Mouse (Mus musculus): ENCODE measurements around the gene 2200002D01Rik. TPM values are rescaled to one million over a fixed set of nuclear protein-coding genes. Genes with fewer than 3 reads are reported as not detected.

2200002D01Rik gene
- total RNA-seq, 2 experiments from 2014 or later: not detected

DNA sequence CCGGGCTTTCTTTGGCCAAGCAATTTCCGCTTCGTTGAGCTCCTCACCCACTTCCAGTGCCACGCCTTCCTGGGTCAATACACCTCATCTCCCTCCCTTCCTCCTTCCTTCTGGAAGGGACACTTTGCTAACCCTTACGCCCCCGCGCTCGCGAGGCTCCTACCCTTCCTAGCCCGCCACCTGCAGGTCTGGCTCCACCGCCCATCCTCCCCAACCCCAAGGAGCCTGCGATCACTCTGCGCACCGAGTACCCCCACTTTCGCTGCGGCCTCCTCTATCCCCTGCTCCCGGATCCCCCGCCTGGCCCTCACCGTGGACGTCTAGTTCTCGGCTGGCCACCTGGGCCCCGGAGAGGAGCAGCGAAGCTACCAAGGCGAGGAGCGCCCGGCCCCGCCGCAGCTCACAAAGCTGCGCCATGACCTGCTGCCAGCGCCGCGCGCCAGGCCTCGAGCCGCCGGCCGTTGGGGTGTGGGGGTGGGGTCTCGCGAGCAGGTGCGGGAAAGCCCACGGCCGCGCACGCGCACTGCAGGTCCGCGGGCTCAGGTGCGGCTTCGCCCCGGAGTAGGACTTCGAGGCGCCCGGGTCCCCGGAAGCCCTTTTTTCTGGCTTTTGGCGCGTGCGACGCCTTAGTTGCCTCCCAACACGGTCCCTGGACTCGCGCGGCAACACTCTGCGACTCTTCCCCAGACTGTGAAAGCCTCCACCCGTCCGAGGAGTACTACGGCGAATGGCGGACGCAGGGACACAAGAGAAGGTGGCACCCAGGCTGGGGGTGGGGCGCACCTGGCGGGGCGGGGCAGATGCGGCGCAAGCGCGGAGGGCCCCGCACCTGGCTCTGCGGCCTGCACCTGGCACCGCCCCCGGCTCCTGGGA is 33.2 kb upstream of the 2200002D01Rik start, which contains the start of gene Spint2:
Gene Spint2, minus strand, starts transcription at position 712 of the 873 bp plus-strand sequence.
- peak in 1 of 2 experiments; percentile 54 for DNase-seq (ENCODE audit: low spot score in 2 of 2)

DNA sequence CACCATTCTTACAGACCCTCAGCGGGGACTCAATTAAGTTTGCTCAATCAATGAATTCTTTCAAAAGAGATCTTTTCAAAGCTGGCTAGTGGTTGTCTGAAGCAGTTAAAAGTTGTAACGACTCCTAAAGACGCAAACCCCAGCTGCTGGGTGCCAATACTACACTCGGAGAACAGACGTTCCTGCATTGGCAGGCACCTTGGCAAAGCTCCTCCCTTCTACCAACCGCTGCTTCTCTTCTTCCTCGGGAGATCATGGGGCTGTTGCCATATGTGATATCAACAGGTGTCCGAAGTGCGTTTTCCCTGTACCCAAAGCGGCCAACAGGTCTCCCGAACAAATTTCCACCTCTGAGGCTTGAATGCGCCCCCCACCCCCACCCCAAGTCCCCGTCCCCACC is 32.5 kb upstream of the 2200002D01Rik start:
- intact Hi-C loops (cut with DNase I): no loop called here

More for the DNA sequence above, 33.2 kb upstream of the 2200002D01Rik start, which contains the start of gene Spint2:
- intact Hi-C loops (cut with DNase I): no loop called here

DNA sequence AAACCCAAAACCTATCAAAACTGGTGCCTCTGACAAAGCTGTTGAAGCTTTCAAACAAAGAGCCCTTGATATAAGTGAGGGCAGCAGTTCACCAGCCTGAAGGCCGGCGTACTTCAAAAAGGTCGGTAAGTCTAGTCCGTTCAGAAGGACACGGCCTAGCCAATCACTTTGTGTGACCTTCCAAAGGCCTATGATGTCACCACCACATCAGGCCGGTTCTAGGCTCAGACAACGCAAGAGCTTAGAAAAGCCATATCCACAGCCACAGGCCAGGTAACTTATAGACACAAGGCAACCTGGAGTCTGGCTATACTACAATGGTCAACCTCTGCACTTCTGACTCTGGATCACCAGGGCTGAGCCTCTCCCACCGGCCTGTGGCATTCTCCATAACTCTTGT is 31.7 kb upstream of the 2200002D01Rik start:
- no peak for DNase-seq (ENCODE audit: low spot score in 2 of 2)
- intact Hi-C loops (cut with DNase I): no loop called here

More for the DNA sequence above, 32.5 kb upstream of the 2200002D01Rik start:
- DNase-seq (ENCODE audit: low spot score in 2 of 2): no peak

DNA sequence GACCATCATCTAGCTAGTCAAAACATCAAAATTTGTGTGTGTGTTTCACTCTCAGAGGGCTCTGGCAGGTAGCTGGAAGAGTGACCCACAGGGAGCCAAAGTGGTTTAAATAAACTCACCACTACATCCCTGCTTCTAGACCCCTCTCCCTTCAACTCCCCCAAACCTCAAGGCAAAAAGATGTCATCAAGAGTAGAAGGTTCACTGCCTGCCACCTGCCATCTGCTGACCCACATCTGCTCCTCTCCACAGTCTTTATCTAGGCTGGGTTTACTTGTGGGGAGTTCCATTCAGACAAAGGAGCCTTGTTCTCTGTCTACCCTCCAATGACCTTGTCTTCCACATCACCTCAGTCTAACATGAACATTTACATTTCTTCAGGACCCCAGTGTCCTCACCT is 31.0 kb upstream of the 2200002D01Rik start:
- intact Hi-C loops (cut with DNase I): no loop called here
- no peak for DNase-seq (ENCODE audit: low spot score in 2 of 2)

DNA sequence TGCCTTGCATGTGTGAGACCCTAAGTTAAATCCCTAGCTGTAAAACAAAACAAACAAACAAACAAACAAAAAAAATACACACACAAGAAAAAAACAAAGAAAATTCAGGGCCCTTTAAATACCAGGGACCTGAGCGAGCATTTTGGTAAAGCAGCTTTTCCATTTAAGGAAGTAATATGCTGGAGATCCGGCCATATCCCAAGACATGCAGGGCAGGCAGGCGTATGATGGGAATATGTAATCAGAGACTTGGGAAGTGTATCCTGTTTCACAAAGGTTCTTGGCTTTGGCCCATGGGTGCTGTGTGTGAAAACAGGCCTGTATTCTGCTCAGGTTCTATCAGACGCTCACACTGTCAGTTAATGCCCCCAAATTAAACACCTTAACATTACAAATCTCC is 29.2 kb upstream of the 2200002D01Rik start:
- intact Hi-C loops (cut with DNase I): no loop called here
- no peak for DNase-seq (ENCODE audit: low spot score in 2 of 2)

DNA sequence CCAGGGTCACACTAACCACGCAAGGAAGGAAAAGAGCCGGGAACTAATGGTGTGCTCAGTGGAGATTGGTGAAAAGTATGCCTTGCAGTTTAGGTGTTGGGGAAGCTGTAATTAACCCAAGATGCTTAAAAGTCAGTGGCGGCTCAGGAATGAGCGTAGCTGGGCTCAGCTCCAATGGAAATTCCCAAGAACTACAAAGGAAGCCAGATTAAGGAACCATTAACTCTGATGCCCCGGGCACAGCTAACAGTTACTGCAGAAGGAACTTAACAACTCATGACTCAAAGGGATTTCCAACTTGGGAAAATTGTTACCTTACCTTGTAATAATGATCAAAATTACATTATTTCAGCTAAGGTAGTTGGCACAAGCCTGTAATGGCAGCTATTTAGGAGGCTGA is 28.4 kb upstream of the 2200002D01Rik start:
- DNase-seq (ENCODE audit: low spot score in 2 of 2): no peak
- intact Hi-C loops (cut with DNase I): no loop called here

DNA sequence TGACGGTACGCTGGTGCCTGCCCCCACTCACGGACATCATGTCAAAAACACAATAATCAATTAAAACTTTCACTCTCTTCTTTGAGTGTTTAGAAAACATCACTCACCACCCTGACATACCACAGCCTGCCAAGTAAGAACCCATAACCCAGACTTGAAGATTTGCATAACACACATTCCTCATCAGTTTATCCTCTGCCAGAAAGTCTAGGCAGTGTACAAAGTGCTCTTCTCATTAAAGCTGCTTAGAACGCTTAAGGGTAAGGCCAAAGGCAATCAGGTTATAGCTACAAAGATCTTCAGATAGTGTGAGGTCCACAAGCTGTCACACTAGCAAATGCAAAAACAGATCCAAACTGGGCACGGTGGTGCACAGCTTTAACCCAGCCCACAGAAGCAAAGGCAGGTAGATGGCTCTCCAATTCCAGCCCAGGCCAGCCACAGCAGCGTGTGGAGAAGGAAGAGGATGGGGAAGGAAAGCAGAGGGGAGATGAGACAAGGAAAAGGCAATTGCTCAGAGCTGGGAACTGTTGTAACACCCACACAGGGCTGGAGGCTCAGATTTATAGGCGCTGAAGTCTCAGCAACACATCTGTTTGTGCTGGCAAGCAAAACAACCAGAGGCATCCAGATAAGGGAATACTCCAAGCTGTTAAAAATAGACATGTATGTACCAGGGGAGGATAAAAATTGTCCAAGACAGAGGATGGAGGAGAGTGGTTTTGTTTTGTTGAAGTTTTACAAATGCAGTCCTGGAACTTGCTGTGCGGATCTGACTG is 23.6 kb upstream of the 2200002D01Rik start:
- intact Hi-C loops (cut with DNase I): no loop called here
- no peak for DNase-seq (ENCODE audit: low spot score in 2 of 2)

DNA sequence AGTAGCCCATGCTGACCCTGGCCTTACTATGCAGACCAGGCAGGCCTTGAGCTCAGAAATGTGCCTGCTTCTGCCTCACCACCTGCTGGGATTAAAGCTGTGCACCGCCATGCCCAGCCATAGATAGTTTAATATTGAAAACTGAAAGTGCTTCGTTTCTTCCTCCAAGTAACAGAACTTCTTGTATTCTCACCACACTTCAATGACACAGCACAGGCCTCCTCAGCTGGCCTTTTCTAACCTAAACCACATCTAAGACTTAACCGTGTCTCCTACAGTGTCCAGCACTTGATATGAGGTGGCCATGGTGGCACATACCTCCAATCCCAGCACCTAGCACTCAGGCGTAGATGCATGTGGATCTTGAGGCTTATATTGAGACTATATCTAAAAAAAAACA is 22.2 kb upstream of the 2200002D01Rik start:
- intact Hi-C loops (cut with DNase I): no loop called here

DNA sequence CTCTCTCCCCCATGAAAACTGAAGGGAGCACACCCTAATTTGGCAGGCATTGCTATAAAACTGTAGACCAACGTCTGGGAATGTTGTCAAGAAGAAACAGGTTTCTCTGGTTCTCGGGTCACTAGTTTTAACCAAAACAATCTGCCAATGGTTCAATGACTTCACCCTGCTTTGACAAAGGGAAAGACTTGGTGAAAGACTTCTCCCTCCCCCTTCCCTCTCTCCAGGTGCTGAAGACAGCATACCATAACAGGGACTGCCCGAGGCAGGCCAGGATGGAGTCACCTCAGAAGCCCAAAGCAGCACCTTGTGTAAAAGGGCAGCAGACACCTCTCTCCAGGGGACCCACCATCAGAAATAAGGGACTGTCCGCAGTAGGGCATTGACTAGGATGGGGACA is 18.7 kb upstream of the 2200002D01Rik start:
- intact Hi-C loops (cut with DNase I): no loop called here
- no peak for DNase-seq (ENCODE audit: low spot score in 2 of 2)

More for the DNA sequence above, 22.2 kb upstream of the 2200002D01Rik start:
- DNase-seq (ENCODE audit: low spot score in 2 of 2): no peak

DNA sequence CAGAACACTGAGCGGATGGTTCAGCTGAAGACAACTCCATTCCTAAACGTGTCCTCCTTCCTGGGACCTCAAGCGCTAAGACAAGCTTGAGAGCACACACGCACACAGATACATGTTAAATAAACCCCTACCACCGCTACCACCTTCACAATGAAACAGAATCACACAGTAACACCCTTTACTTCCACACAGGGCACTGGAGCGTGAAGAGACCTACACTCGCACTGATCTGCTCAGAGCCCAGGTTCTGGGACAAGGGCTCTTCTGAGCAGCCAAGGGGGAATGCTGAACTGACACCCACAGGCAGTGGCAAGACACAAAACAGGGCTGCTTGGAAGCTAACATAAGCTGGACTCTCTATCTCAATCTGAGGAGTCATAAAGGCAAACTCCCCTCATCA is 17.4 kb upstream of the 2200002D01Rik start:
- intact Hi-C loops (cut with DNase I): no loop called here
- DNase-seq (ENCODE audit: low spot score in 2 of 2): no peak

DNA sequence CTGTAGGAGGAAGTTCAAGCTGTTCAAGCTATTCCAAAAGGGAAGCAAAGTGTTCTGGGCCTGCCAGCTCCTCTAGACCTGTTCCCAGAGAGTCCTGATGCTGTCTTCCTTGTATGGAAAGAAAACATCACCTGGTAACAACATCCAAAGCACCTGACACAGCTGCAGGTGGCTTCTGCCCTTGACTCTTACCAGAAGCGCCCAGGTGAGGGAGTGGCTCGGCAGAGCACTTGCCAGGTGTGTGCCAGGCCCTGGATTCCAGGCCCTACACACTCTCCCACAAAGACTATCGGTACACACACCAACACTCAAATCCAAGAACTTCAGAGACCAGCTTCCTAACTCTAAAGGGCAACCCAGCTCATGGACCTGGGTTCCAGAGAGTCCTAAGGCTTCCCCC is 15.6 kb upstream of the 2200002D01Rik start:
- intact Hi-C loops (cut with DNase I): no loop called here
- no peak for DNase-seq (ENCODE audit: low spot score in 2 of 2)

DNA sequence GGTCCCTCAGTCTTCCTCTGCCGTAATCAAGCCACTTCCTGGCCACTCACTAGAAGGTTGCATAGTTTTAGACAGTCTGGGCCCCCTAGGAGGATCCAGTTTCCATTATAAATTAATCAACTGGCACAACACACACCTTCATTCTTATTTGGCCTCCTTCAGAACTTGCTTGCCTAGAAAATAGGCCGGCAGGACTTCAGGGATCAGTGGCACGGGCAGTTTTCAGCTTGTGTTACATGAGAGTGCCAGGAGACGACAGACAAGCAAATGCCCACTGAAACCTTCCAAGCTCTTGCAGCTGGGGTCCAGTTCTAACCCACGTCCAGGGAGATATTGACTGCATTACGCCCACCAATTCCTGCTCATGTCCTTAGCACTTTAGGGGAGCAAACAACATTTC is 13.9 kb upstream of the 2200002D01Rik start:
- no peak for DNase-seq (ENCODE audit: low spot score in 2 of 2)
- intact Hi-C loops (cut with DNase I): no loop called here

DNA sequence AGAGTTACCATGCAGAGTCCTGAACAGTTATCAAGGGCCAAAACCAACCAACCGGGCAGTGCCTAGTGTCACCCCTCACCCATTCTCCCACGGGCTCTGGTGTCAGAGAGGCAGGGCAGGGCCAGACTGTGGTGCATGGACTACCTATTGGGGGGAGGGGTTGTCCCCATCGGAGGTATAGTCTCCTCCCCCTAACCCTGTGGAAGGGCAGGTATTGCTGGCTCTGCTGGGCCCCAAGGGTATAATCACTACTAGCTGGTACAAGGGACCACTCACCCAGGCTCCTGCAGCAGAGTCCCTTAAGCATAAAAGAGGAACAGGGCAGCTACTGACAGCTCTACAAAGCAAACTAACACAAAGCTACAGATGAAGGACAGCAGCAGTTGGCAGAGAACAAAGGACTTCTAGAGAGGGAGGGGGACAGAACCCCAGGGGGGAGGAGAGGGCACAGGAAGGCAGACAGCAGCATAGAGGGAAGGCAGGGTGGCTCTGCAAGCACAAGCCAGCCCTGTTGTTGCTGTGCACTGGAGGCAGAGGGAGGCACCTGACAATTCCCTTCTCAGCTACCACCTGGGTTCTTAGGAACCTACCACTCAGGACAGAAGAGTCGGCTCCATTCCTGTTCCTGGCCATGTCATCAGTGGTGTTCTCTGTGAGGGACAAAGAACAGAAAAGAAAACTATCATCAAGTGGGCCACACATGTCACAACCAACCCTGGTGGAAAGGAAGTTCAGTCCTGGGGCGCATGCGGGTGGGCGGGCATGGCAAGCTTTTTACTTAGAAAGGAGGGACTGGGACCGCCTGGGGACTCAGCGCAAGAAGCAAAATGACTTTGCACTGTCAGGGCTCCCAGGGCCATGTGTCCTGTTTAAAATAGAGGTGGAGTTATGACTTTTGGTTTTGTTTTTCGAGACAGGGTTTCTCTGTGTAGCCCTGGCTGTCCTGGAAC is 11.8 kb upstream of the 2200002D01Rik start:
- DNase-seq (ENCODE audit: low spot score in 2 of 2): no peak
- intact Hi-C loops (cut with DNase I): no loop called here

DNA sequence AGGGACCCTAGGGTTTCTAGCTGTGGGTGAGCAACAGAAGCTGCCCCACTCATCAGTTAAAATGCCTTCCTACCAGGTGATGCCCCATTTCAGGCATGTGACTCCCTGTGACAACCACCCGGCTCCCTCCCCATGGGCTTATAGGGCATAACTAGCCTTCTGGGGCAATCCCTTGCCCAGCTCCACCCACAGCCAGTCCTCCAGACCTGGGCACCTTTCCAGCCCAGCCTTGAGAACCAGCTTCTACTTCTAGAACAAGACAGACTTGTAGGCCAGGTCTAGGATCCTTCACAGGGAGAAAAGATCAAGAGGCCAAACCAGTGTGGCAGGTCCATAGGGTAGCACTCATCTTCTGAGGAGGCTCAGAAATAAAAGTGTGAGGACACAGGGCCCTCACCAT is 9.1 kb upstream of the 2200002D01Rik start:
- intact Hi-C loops (cut with DNase I): no loop called here
- no peak for DNase-seq (ENCODE audit: low spot score in 2 of 2)

DNA sequence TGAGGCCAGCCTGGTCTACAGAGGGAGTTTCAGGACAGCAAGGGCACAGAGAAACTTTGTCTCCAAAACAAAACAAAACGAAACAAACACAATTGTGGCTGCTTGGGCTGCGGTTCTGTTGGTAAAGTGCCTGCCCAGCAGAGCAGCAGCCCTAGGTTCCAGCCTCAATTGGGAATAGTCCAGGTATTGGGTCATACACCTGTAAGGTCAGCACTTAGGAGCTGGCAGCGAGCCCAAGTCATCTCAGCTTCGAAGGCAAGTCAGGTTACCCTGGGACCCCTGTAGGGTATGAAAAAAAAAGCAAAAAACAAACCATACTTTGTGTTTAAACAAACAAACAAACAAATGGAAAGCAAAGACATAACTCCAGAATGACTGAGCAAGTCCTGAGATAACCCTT is 7.6 kb upstream of the 2200002D01Rik start:
- intact Hi-C loops (cut with DNase I): no loop called here

DNA sequence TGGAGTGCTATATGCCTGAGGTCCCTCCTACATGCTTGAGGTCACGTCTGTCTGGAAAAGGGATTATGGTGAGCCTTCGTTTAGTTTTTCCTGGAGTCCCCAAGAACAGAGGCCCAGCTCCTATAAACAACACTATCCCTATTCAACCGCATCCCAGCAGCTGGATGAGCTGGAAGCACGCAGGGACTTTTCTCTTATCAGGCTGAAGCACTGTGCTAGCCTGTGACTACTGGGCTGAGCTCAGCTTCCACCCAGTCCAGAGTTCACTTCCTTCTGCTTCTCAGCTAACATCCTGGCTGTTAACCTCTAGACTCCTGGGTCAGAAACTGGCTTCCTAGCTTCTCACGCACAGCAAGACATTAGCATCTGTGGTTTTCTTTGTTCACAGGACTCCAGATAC is 5.6 kb upstream of the 2200002D01Rik start:
- intact Hi-C loops (cut with DNase I): no loop called here
- no peak for DNase-seq (ENCODE audit: low spot score in 2 of 2)

More for the DNA sequence above, 7.6 kb upstream of the 2200002D01Rik start:
- DNase-seq (ENCODE audit: low spot score in 2 of 2): no peak

DNA sequence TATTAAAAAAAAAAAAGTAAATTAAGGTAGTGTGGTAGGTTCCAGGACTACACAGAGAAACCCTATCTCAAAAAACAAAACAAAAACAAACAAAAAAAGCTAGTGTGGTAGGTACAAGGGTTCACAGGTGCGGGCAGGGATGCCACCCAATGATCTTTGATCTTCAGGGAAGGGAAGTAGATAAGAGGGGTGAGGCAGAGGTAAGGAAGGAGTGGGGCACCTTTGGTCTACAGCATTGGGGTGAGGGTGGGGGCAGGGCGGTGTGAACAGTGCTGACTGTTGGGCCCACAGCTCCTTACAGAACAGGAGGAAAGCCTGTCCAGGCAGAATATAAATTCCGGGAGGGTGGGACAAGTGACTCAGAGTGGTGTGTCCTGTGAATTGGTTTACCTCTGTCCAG is 2.9 kb upstream of the 2200002D01Rik start:
- intact Hi-C loops (cut with DNase I): no loop called here
- no peak for DNase-seq (ENCODE audit: low spot score in 2 of 2)

DNA sequence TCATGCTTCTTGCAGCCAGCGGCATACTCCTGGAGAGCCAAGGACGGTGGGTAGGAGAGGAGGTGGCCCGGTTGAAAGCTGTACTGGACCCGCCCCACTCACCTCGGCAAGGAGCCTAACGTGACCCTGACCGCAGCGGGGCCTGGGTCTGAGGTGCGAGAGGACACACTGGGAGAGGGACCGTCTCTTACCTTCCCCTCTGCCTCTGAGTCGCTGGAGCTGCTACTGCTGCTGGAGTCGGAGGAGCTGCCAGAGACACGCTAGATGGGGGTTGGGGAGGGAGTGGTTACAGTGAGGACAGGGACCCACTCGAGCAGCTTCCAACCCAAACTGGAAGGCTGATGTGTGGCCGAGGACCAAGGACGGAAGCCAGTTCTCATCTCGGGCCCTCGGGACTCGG is 560 bp downstream of the 2200002D01Rik start:
- no peak for DNase-seq (ENCODE audit: low spot score in 2 of 2)
- intact Hi-C loops (cut with DNase I): loop anchor here (5.0 kb wide), 1 partner anchor 45 kb away; no protein-coding TSS in a partner anchor

DNA sequence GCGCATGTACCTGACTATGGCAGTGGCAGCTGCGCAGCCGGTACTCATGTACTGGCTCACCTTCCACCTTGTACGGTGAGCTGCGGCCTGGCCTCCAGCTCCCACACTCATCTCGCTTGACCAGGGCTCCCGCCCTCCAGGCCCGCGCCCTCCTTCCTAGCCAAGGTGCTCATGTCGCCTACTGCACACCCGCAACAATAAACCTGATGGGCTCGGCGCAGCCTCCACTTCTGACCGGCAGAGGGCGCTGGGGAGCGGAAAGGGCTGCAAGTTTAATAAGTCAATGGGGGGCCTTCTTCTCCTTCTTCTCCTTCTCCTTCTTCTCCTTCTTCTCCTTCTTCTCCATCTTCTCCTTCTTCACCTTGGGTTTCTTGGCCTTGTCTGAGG is 959 bp downstream of the 2200002D01Rik start:
- DNase-seq (ENCODE audit: low spot score in 2 of 2): peak; percentile 61 to 69
- intact Hi-C loops (cut with DNase I): loop anchor here (5.0 kb wide), 1 partner anchor 45 kb away; no protein-coding TSS in a partner anchor
